Mouse (Mus musculus) liver, embryonic 11.5 days (tissue): ENCODE measurements around the gene Itprip. TPM values are rescaled to one million over a fixed set of nuclear protein-coding genes. Genes with fewer than 3 reads are reported as not detected.
"Not testable (repeated sequence)": the region's sequence is repeated elsewhere in the genome, so short reads cannot be mapped to it uniquely, and the experiment has no call there.

Experiments
- ATAC-seq: fragments of 200-750 bp; cut with Nextera tagmentation; replicated peaks from 2 replicates; pipeline ENCODE4 v1.8.0; 2017; ENCODE audit warnings: moderate number of reproducible peaks, mild to moderate bottlenecking, moderate TSS enrichment, moderate library complexity; ENCODE audit not compliant: low FRiP score
- DNase-seq: peaks from one replicate; pipeline ENCODE4 v3.0.0-alpha.2; 2017; ENCODE audit warnings: low spot score
- H3K27ac ChIP-seq: fragments of 300-500 bp; sonication (generic); 2 replicates; pipeline ENCODE4 v1.5.1; 2014; ENCODE audit warnings: mild to moderate bottlenecking, low read depth, low read length, control low read depth
- H3K27me3 ChIP-seq: fragments of 300-500 bp; sonication (generic); replicated peaks from 2 replicates; pipeline ENCODE4 v1.6.1; 2014; ENCODE audit warnings: low read length, mixed read lengths; ENCODE audit not compliant: control insufficient read depth, insufficient read depth
- H3K36me3 ChIP-seq: fragments of 300-500 bp; sonication (generic); 2 replicates; pipeline ENCODE4 v1.6.1; 2014; ENCODE audit warnings: mild to moderate bottlenecking, low read length, moderate library complexity, mixed read lengths; ENCODE audit not compliant: control insufficient read depth, insufficient read depth
- H3K4me1 ChIP-seq: fragments of 300-500 bp; sonication (generic); replicated peaks from 2 replicates; pipeline ENCODE4 v1.6.1; 2014; ENCODE audit warnings: low read length, mixed read lengths; ENCODE audit not compliant: control insufficient read depth, insufficient read depth
- H3K4me2 ChIP-seq: fragments of 300-500 bp; sonication (generic); 2 replicates; pipeline ENCODE4 v1.6.1; 2014; ENCODE audit warnings: mild to moderate bottlenecking, control low read depth, moderate library complexity
- H3K4me3 ChIP-seq: fragments of 300-500 bp; sonication (generic); 2 replicates; pipeline ENCODE4 v1.5.1; 2014; ENCODE audit warnings: low read depth, low read length, control low read depth
- H3K9ac ChIP-seq: fragments of 300-500 bp; sonication (generic); 2 replicates; pipeline ENCODE4 v1.6.1; 2014; ENCODE audit warnings: low read depth, low read length, control low read depth
- H3K9me3 ChIP-seq: fragments of 300-500 bp; sonication (generic); 2 replicates; pipeline ENCODE4 v1.6.1; 2016; ENCODE audit warnings: low read length, inconsistent platforms, mixed read lengths; ENCODE audit not compliant: control insufficient read depth
- WGBS: fragments of 180-500 bp; shearing (Covaris S2); extraction: QIAGEN DNeasy Blood & Tissue Kit; methylation state at CpG from one replicate; pipeline ENCODE4 v1.1.7; 2014; 5-methylcytosine and 5-hydroxymethylcytosine counted together
- polyA plus RNA-seq: library from polyadenylated mRNA; unstranded; fragments of >200 nt; fragmentation: Nextera tagmentation; extraction: Ambion mirVana; gene quantifications from 2 replicates; pipeline ENCODE4 v1.2.1, GENCODE M21; 2014

Itprip gene
- polyA plus RNA-seq, 1 experiment from 2014 or later = 9.8 TPM

GRCm38 (mm10) chr19:47859180-47859579 lies 59.9 kb downstream of the Itprip start:
- no peak overlapping the region for H3K4me2 ChIP-seq
- H3K36me3 ChIP-seq = peaks cover 9% of the 10 kb centered on the region
- ATAC-seq (no peak), DNase-seq (no peak)
- H3K4me1 ChIP-seq = peaks cover 7% of the 10 kb centered on the region
- 85% methylated on average over 8 of the region's 8 CpGs for WGBS
- no peak overlapping the region for H3K9ac ChIP-seq
- H3K4me3 ChIP-seq = no peak overlapping the region
- no peaks in the 10 kb centered on the region for H3K9me3 ChIP-seq
- H3K27ac ChIP-seq = no peak overlapping the region
- no peaks in the 10 kb centered on the region for H3K27me3 ChIP-seq

- Histone ChIP-seq H3K4me2 (no peak overlapping the region), H3K9ac (no peak overlapping the region), H3K4me3 (no peak overlapping the region), H3K4me1 (peaks cover 10% of the 10 kb centered on the region), H3K27me3 (no peaks in the 10 kb centered on the region), H3K9me3 (no peaks in the 10 kb centered on the region), H3K27ac (no peak overlapping the region), H3K36me3 (peaks cover 9% of the 10 kb centered on the region)
- 83% methylated on average over 18 of the region's 18 CpGs for WGBS
- no peak for DNase-seq
- ATAC-seq = no peak
Observed at GRCm38 (mm10) chr19:47857957-47858942, 60.8 kb downstream of the Itprip start.

- peak within 1 kb of the TSS; percentile 82 for H3K4me3 ChIP-seq
- no peaks in the 10 kb centered on the region for H3K9me3 ChIP-seq
- H3K9ac ChIP-seq = peak within 1 kb of the TSS; percentile 80
- peak; percentile 94 for ATAC-seq
- peak within 1 kb of the TSS; percentile 99 for H3K4me2 ChIP-seq
- peak; percentile 92 for DNase-seq
- peaks cover 10% of the 10 kb centered on the region for H3K4me1 ChIP-seq
- WGBS = under 1% methylated on average over 58 of the region's 60 CpGs
- H3K27ac ChIP-seq = peak within 1 kb of the TSS; percentile 64
- H3K36me3 ChIP-seq = peaks cover 3% of the 10 kb centered on the region
- H3K27me3 ChIP-seq = no peaks in the 10 kb centered on the region
Observed at GRCm38 (mm10) chr19:47854796-47855783, 64.0 kb downstream of the Itprip start, which contains the start of gene Gsto1. Gene Gsto1 (plus strand): TSS chr19:47854970.

GRCm38 (mm10) chr19:47853951-47854795 lies 64.9 kb downstream of the Itprip start:
- DNase-seq (no peak), ATAC-seq (peak; percentile 64)
- H3K4me1 ChIP-seq = peaks cover 10% of the 10 kb centered on the region
- WGBS = 30% methylated on average over 13 of the region's 13 CpGs
- no peaks in the 10 kb centered on the region for H3K9me3 ChIP-seq
- peak overlapping the region; percentile 80; the same call in 1 of the 2 replicates for H3K9ac ChIP-seq
- H3K4me2 ChIP-seq = peak overlapping the region; percentile 99
- peak overlapping the region; percentile 82 for H3K4me3 ChIP-seq
- H3K27me3 ChIP-seq = no peaks in the 10 kb centered on the region
- 0 out of 2 replicates have a peak, but pooled peaks cover 3% of the 10 kb centered on the region for H3K36me3 ChIP-seq
- H3K27ac ChIP-seq = 0 out of 2 replicates have a peak overlapping the region, but pooled peaks have one; percentile 13

GRCm38 (mm10) chr19:47853053-47853452 lies 66.0 kb downstream of the Itprip start:
- no peak overlapping the region for H3K27ac ChIP-seq
- WGBS = 72% methylated on average over 3 of the region's 3 CpGs
- no peaks in the 10 kb centered on the region for H3K9me3 ChIP-seq
- DNase-seq (no peak), ATAC-seq (no peak)
- no peaks in the 10 kb centered on the region for H3K27me3 ChIP-seq
- no peak overlapping the region for H3K4me2 ChIP-seq
- H3K9ac ChIP-seq = no peak overlapping the region
- peaks cover 10% of the 10 kb centered on the region for H3K4me1 ChIP-seq
- H3K4me3 ChIP-seq = no peak overlapping the region
- no peaks in the 10 kb centered on the region for H3K36me3 ChIP-seq

GRCm38 (mm10) chr19:47852131-47852530 lies 67.0 kb downstream of the Itprip start:
- ATAC-seq, H3K27me3 ChIP-seq, H3K4me2 ChIP-seq, H3K4me3 ChIP-seq, DNase-seq, H3K9me3 ChIP-seq, H3K27ac ChIP-seq, H3K9ac ChIP-seq, H3K36me3 ChIP-seq: not testable (repeated sequence)
- H3K4me1 ChIP-seq = peaks cover 10% of the 10 kb centered on the region
- WGBS = 84% methylated on average over 3 of the region's 3 CpGs

- Histone ChIP-seq H3K9me3 (no peaks in the 10 kb centered on the region), H3K4me2 (no peak overlapping the region), H3K36me3 (no peaks in the 10 kb centered on the region), H3K9ac (no peak overlapping the region), H3K4me1 (peaks cover 6% of the 10 kb centered on the region; the same call in 1 of the 2 replicates), H3K27ac (no peak overlapping the region), H3K4me3 (no peak overlapping the region), H3K27me3 (no peaks in the 10 kb centered on the region)
- 85% methylated on average over 3 of the region's 3 CpGs for WGBS
- DNase-seq = no peak
- ATAC-seq = no peak
Observed at GRCm38 (mm10) chr19:47849735-47850134, 69.4 kb downstream of the Itprip start.
